Mouse (Mus musculus) CH12.LX (cell line): ENCODE measurements around the gene AW549877. TPM values are rescaled to one million over a fixed set of nuclear protein-coding genes. Genes with fewer than 3 reads are reported as not detected.
A peak's percentile ranks its signal among the peaks of the same experiment; 100 is the strongest.

Experiments
- DNase-seq: peaks from one replicate; pipeline ENCODE4 v3.0.0-alpha.2; 2013; ENCODE audit errors: extremely low read depth
- H3K27ac ChIP-seq: 2 replicates; pipeline ENCODE4 v1.5.1; 2012; ENCODE audit warnings: low read depth, mild to moderate bottlenecking, control low read depth, moderate library complexity; ENCODE audit not compliant: insufficient read depth
- H3K27me3 ChIP-seq: replicated peaks from 2 replicates; pipeline ENCODE3; 2012; ENCODE audit warnings: inconsistent platforms
- H3K36me3 ChIP-seq, 2 experiments: replicated peaks in 1 of 2; 2 replicates each; pipeline versions ENCODE3 to v1.6.1; 2012; ENCODE audit warnings: inconsistent platforms in 1 of 2, low read length in 1 of 2, mild to moderate bottlenecking in 1 of 2, mixed read lengths in 1 of 2, moderate library complexity in 1 of 2; ENCODE audit not compliant: control insufficient read depth in 1 of 2, insufficient read depth in 1 of 2
- H3K4me1 ChIP-seq, 2 experiments: 2 replicates each; pipeline ENCODE4 v1.6.1; 2012; ENCODE audit warnings: inconsistent platforms in 1 of 2, moderate library complexity in 1 of 2; ENCODE audit not compliant: insufficient read depth in 2 of 2, control insufficient read depth in 1 of 2
- H3K4me2 ChIP-seq: 2 replicates; pipeline ENCODE4 v1.6.1; 2012; ENCODE audit warnings: low read depth, mild to moderate bottlenecking, control low read depth; ENCODE audit not compliant: poor library complexity, insufficient read depth, severe bottlenecking
- H3K4me3 ChIP-seq, 3 experiments: fragments of 150-350 bp in 1 of 3; sonication (generic) in 1 of 3; replicated peaks in 1 of 3; 2 replicates each; pipeline versions ENCODE3 to v1.5.1; 2011 to 2012; ENCODE audit warnings: low read depth in 2 of 3, low read length in 2 of 3, mild to moderate bottlenecking in 2 of 3, moderate library complexity in 2 of 3, control low read depth in 1 of 3, improper control_type of control experiment in 1 of 3, inconsistent platforms in 1 of 3, mixed read lengths in 1 of 3; ENCODE audit not compliant: poor library complexity in 1 of 3
- H3K79me2 ChIP-seq: replicated peaks from 2 replicates; pipeline ENCODE4 v1.6.1; 2012; ENCODE audit warnings: mild to moderate bottlenecking, moderate library complexity; ENCODE audit not compliant: control insufficient read depth, poor library complexity, insufficient read depth, severe bottlenecking; ENCODE audit errors: extremely low read depth
- H3K9ac ChIP-seq: 2 replicates; pipeline ENCODE4 v1.6.1; 2012; ENCODE audit warnings: low read depth, mild to moderate bottlenecking, control low read depth, moderate library complexity; ENCODE audit not compliant: insufficient read depth
- H3K9me3 ChIP-seq: replicated peaks from 2 replicates; pipeline ENCODE3; 2012; ENCODE audit warnings: low read length, inconsistent platforms, mixed read lengths
- BHLHE40 ChIP-seq: IDR thresholded peaks from 2 replicates; pipeline ENCODE4 v1.6.1; 2011; ENCODE audit warnings: mild to moderate bottlenecking, low read depth, low read length, improper control_type of control experiment
- CHD1 ChIP-seq: IDR thresholded peaks from 2 replicates; pipeline ENCODE4 v1.6.1; 2012; ENCODE audit warnings: low read depth, low read length, improper control_type of control experiment, inconsistent platforms
- ELF1 ChIP-seq: IDR thresholded peaks from 2 replicates; pipeline ENCODE4 v1.6.1; 2014; ENCODE audit warnings: low read depth, mild to moderate bottlenecking, inconsistent platforms, low read length, improper control_type of control experiment
- ETS1 ChIP-seq: conservative IDR thresholded peaks from 2 replicates; pipeline ENCODE4 v1.6.1; 2012; ENCODE audit warnings: low read depth, mild to moderate bottlenecking, inconsistent platforms, low read length, improper control_type of control experiment, moderate library complexity
- IRF4 ChIP-seq: IDR thresholded peaks from 2 replicates; pipeline ENCODE4 v1.6.1; 2014; ENCODE audit warnings: low read depth, mild to moderate bottlenecking, inconsistent platforms, low read length, improper control_type of control experiment
- MAX ChIP-seq: IDR thresholded peaks from 2 replicates; pipeline ENCODE4 v1.6.1; 2011; ENCODE audit warnings: low read length, improper control_type of control experiment
- MEF2A ChIP-seq: IDR thresholded peaks from 2 replicates; pipeline ENCODE4 v1.6.1; 2014; ENCODE audit warnings: low read depth, mild to moderate bottlenecking, inconsistent platforms, low read length, improper control_type of control experiment, borderline replicate concordance
- MYC ChIP-seq: IDR thresholded peaks from 2 replicates; pipeline ENCODE4 v1.6.1; 2011; ENCODE audit warnings: low read depth, mild to moderate bottlenecking, improper control_type of control experiment, low read length
- POLR2A ChIP-seq: IDR thresholded peaks from 2 replicates; pipeline ENCODE4 v1.6.1; 2011; ENCODE audit warnings: low read depth, mild to moderate bottlenecking, improper control_type of control experiment, low read length
- POLR2AphosphoS2 ChIP-seq: IDR thresholded peaks from 2 replicates; pipeline ENCODE4 v1.6.1; 2011; ENCODE audit warnings: low read depth, low read length, improper control_type of control experiment
- SIN3A ChIP-seq: IDR thresholded peaks from 2 replicates; pipeline ENCODE4 v1.6.1; 2012; ENCODE audit warnings: low read length, improper control_type of control experiment, inconsistent platforms
- TBP ChIP-seq: conservative IDR thresholded peaks from 2 replicates; pipeline ENCODE4 v1.6.1; 2011; ENCODE audit warnings: low read depth, low read length, improper control_type of control experiment
- ZC3H11A ChIP-seq: IDR thresholded peaks from 2 replicates; pipeline ENCODE4 v1.6.1; 2012; ENCODE audit warnings: low read depth, mild to moderate bottlenecking, inconsistent platforms, low read length, improper control_type of control experiment
- ZNF384 ChIP-seq: IDR thresholded peaks from 2 replicates; pipeline ENCODE4 v1.6.1; 2012; ENCODE audit warnings: low read depth, low read length, improper control_type of control experiment, inconsistent platforms
- dilution Hi-C: fragments of 300-500 bp; cut with MboI; formaldehyde crosslinking; loops from 2 replicates; pipeline ENCODE4 v1.14.3; 2020; ENCODE audit warnings: low sequenced_read_pairs; ENCODE audit not compliant: extremely low pct_unique_long_range_greater_than_20kb, extremely low pct_ligation_motif_present
- in situ Hi-C: fragments of 300-500 bp; cut with MboI; formaldehyde crosslinking; loops from 3 replicates; pipeline ENCODE4 v1.14.3; 2019; ENCODE audit warnings: low sequenced_read_pairs, low pct_ligation_motif_present, low pct_unique_long_range_greater_than_20kb, mixed read lengths
- polyA plus RNA-seq: library from polyadenylated mRNA; unstranded; fragments of >175 nt; gene quantifications from 2 replicates; pipeline ENCODE4 v1.2.1, GENCODE M21; 2012; ENCODE audit warnings: low read depth; ENCODE audit not compliant: insufficient read length
- total RNA-seq, 2 experiments: library from RNA; depleted of rRNA; stranded (reverse); fragments of 300-350 nt in 1 of 2; fragments of >200 nt in 1 of 2; gene quantifications; 2 replicates each; pipeline ENCODE4 v1.2.3; 2012 to 2014

Gene AW549877
- total and polyA plus RNA-seq, 3 experiments = 6.0 to 13.2 (median 11.6) TPM

DNA sequence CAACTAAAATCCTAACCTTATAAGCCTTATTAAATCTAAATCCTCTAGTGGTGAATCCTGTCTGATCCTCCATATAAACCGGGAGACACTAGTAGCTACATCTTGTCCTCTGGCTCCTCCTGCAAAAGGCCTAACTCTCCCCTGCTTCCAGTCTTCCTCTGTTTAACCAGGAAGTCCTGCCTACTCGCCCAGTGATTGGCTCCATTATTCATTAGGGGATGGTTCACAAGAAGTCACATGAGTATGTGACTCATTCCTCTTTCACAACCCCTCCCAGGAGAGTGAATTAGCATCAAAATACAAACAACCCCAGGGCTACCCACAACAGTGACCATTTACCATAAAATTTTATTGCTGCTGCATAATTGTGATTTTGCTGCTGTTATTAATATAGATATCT lies 3.6 kb upstream of the AW549877 start:
- TF ChIP-seq MEF2A (no peak), BHLHE40 (0 out of 2 replicates have a peak, but pooled peaks have one; percentile 15), ELF1 (peak; percentile 47; the same call in 1 of the 2 replicates)
- DNase-seq = no peak
- H3K9ac ChIP-seq = no peak overlapping the region
- H3K79me2 ChIP-seq = no peaks in the 10 kb centered on the region; the same call in 1 of the 2 replicates
- H3K4me2 ChIP-seq = no peak overlapping the region
- H3K4me3 ChIP-seq = no peak overlapping the region
- in situ Hi-C loops = no loop called here
- no peaks in the 10 kb centered on the region for H3K9me3 ChIP-seq
- dilution Hi-C loops = no loop called here
- H3K27ac ChIP-seq = no peak overlapping the region
- H3K27me3 ChIP-seq = no peaks in the 10 kb centered on the region
- no peaks in the 10 kb centered on the region for H3K36me3 ChIP-seq
- H3K4me1 ChIP-seq = peaks cover 3 to 9% of the 10 kb centered on the region in 2 experiments; a peak in 3 of 4 replicates

DNA sequence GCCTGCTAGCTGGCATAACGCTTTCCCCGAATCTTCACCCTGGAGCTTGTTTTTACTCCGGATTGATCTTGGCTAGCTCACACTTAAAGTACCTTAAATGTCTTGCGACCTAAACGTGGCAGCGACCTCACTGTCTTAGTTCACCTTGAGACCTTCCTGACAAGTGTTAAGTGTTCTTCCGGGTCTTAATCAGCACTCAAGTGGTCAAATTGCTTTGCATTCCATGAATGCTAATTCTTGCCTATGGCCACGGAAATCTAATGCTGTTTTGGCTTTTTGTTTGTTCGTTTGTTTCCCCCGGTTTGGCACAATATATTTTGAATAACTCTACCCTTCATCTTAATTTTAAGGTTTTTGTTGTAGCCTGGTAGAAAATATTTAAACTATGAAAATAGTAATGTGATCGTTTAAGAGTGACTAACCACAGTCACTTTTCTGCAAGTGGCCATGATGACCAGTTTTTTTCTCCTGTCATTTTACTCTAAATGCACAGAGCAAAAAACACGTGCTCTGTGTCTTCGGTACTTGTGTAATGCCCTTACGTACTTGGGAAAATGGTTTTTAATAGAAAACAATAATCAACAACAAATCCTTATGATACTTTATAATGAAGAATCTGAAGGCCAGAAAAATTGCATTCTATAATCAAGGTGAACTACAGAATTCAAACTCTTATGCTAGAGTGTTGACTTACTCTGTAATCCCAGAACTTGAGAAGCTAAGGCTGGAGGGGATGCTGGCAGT lies 895 bp upstream of the AW549877 start:
- no peaks in the 10 kb centered on the region for H3K27me3 ChIP-seq
- H3K9ac ChIP-seq = peak overlapping the region; percentile 80
- peaks cover 6% of the 10 kb centered on the region; the same call in 1 of the 2 replicates for H3K79me2 ChIP-seq
- dilution Hi-C loops (no loop called here), in situ Hi-C loops (no loop called here)
- H3K4me2 ChIP-seq = peak overlapping the region; percentile 67
- H3K9me3 ChIP-seq = no peaks in the 10 kb centered on the region
- peak overlapping the region; percentile 94 for H3K27ac ChIP-seq
- DNase-seq = no peak
- H3K4me1 ChIP-seq = peaks cover 3 to 18% of the 10 kb centered on the region in 2 experiments; a peak in 3 of 4 replicates
- H3K4me3 ChIP-seq = peak overlapping the region; percentile 56 to 64 (median 63)
- H3K36me3 ChIP-seq = peaks cover 7 to 10% of the 10 kb centered on the region in 2 experiments
- TF ChIP-seq MYC (peak; percentile 62), POLR2A (peak; percentile 68; the same call in 1 of the 2 replicates), MAX (peak; percentile 78), ETS1 (no peak), TBP (peak; percentile 86), ELF1 (peak; percentile 53)
- TF ChIP-seq, all 38 proteins: peak for 5

DNA sequence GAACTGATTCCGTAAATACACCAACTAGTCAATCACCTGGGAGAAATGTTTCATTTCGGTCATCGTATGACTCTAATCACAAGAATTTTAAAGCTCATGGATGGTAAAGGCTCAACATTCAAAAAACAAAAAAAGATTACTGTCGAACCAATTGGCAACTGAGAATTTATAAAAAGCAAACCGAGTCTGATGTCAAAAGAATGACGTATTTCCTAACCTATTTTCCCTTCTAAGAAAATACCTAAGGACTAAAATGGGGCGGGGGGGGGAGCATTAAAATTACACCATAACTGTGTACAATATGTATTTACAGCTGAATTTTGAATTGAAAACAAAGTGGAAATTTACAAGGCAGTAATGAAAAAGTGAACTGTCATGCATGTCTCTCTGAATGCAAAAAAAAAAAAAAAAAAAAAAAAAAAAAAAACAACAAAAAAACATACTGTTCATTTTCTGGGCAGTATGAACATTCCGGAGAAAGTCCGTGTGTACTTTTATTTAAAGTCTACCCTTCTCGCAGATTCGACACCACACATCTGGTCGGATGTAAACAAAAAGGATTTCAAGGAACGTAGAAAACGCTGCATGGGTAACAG lies 594 bp downstream of the AW549877 start:
- Histone ChIP-seq H3K9me3 (no peaks in the 10 kb centered on the region), H3K36me3 (peaks cover 16 to 24% of the 10 kb centered on the region in 2 experiments)
- DNase-seq = no peak

More for the DNA sequence above, 594 bp downstream of the AW549877 start:
- Histone ChIP-seq H3K9ac (peak overlapping the region; percentile 55), H3K4me2 (peak overlapping the region; percentile 83), H3K79me2 (peaks cover 6% of the 10 kb centered on the region; the same call in 1 of the 2 replicates), H3K4me3 (peak overlapping the region; percentile 65 to 90 (median 81)), H3K27ac (peak overlapping the region; percentile 94), H3K4me1 (peaks cover 3 to 18% of the 10 kb centered on the region in 2 experiments; a peak in 3 of 4 replicates), H3K27me3 (no peaks in the 10 kb centered on the region)
- dilution Hi-C loops (no loop called here), in situ Hi-C loops (no loop called here)
- TF ChIP-seq POLR2A (no peak), TBP (no peak), CHD1 (peak; percentile 96), IRF4 (no peak), MYC (0 out of 2 replicates have a peak, but pooled peaks have one; percentile 58), MEF2A (no peak), ZC3H11A (no peak; the same call in 1 of the 2 replicates), SIN3A (0 out of 2 replicates have a peak, but pooled peaks have one; percentile 90), ZNF384 (peak; percentile 88), POLR2AphosphoS2 (no peak)
